Mouse (Mus musculus) cerebellum, adult 2 months (tissue): ENCODE data around the gene Taf13.

ENCODE experiments used
- CTCF ChIP-seq: fragments of 200-500 bp; IDR thresholded peaks from 2 replicates; pipeline ENCODE4 v1.5.1; 2011; ENCODE audit warnings: low read depth, mild to moderate bottlenecking, control low read depth, low read length, moderate library complexity, borderline replicate concordance; ENCODE audit not compliant: insufficient read depth
- POLR2A ChIP-seq: fragments of 200-500 bp; IDR thresholded peaks from 2 replicates; pipeline ENCODE4 v1.6.1; 2011; ENCODE audit warnings: low read length, control low read depth, borderline replicate concordance; ENCODE audit not compliant: insufficient read depth

GRCm38 (mm10) chr3:108567990-108568877 lies 3.3 kb upstream of the Taf13 start:
- TF ChIP-seq POLR2A (no peak), CTCF (no peak)
